Mouse (Mus musculus) cerebellum, postnatal 14 days (tissue): Measurements from ENCODE around the gene Mbd6.

Source experiments
- DNase-seq, 2 experiments: peaks; one replicate each; pipeline ENCODE4 v3.0.0; 2021; ENCODE audit warnings: mixed read lengths in 2 of 2

Gene Mbd6

DNA sequence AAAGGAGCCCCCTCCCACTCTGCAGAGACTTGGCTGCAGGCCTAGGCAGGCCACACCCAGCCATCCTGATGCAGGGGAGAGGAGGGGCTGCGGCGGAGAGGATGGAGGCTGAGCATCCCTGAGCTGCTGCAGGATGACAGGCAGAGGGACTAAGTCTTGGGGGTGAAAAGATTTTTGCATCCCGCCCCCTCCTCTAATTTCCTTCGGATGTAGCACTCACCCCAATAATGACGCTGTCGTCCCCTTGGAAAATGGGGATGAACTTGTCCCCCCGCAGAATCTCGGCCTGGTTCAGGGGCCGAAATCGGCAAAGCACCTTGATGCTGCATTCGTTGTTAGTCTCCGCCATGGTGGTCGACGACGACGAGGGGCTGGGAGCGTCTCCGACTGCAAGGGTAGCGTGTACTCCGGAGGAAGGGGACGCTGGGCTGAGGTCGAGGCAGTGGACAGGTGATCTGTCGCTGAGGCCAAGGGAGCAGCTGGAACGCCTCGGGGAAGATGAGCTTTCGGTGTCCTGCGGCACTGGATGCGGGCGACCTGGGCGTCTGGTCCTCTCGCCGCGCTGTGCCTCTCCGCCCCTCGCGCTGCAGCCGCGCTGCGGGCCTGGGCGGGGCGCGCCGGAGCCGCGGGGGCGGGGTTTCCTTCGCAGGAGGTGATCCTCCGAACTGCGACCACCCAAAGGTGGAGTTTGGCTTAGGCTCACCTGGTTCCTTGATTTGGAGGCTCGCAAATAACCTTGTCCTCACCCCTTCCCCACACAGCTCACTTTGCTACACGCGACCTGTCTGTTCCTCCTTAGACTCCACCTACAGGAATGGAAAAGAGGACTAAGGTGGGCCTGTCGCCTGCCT is 26.0 kb downstream of the Mbd6 start, which contains the start of gene Kif5a:
Gene Kif5a, minus strand, starts transcription at position 801 of the 851 bp plus-strand sequence.
- peak; percentile 81 to 91 for DNase-seq

DNA sequence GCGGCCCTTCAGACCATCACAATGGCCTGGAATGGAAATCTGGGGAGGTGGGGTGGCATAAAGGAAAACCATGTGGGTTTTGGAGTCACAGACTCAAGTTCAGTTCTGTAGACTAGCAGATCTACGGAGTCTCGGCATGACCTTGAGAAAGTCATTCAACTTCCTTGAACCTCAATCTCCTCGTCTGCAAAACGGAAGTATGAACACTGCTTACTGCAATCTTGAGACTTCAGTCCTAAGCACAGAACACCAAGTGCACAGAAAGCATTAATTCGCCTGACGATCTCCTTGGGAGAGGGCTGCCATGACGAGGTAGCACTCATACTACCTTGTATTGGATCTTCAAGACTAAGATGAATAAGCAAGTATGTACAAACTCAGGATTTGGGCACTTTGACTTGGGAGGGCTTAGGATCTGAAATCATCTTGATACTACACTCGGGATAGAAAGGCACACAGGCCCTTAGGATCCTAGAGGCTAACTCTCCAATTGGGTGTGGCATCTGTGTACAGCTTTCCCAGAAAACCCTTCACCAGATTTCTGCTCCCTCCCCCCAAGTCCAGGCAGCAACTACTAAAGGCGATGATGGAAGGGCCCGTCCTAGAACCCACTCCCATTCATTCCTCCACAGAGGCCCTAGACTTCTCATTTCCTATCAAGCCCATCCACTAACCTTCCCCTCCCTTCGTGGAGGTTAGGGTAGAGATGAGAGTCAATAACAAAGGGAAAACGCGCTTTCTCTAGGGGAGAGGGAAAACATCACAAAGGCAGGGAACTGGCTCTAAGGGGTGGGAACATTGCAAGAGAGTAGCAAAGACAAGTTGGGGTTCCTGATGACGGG is 26.9 kb downstream of the Mbd6 start:
- peak; percentile 52 to 55 for DNase-seq

DNA sequence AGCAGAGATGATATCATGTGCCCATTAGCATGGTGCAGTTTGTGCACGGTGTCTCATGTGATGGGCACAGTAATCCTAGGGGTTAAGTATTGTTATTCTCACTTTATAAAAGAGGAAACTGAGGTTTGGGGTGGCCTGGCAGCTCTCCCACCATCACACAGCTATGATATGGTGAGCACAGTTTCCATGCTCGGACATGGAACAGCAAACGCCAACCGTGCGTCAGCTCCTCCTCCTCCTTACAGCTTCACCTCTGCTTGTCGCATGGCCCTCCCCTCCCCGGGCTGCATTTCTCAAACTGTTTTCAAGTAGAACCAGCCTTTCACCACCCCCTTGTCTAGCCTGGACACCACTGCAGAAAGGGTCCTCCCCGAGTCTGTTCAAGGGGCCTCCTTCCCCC is 30.3 kb downstream of the Mbd6 start:
- DNase-seq = no peak

GRCm38 (mm10) chr10:127257790-127258189 is 31.0 kb downstream of the Mbd6 start:
- no peak for DNase-seq

DNA sequence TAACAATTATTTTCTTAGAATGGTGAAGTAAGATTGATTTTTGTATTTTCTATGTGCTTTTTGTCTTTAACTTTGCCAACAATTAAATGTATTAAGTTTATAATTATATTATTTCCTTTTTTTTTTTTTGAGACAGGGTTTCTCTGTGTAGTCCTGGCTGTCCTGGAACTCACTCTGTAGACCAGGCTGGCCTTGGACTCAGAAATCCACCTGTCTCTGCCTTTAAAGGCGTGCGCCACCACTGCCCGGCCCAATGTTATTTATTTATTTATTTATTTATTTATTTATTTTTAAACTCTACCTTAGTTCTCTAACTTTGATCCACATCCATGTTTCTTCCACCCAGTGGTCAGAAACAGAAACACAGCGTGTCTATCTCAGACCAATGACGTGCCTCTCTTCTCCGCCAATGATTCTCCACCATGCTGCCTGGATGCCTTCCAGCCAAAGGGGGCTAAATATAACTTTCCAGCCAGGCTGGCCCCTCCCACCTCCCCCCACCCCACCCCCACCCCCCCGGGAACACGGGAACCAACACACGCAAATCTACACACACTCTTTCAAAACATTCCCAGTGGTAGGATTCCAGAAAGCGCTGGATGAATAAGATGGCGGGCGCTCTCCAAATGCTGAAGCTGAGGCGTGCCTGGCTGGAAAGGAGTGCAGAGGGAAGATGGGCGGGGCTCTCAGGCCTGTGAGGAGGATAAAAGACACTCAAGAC is 33.0 kb downstream of the Mbd6 start:
- peak; percentile 54 to 72 for DNase-seq

DNA sequence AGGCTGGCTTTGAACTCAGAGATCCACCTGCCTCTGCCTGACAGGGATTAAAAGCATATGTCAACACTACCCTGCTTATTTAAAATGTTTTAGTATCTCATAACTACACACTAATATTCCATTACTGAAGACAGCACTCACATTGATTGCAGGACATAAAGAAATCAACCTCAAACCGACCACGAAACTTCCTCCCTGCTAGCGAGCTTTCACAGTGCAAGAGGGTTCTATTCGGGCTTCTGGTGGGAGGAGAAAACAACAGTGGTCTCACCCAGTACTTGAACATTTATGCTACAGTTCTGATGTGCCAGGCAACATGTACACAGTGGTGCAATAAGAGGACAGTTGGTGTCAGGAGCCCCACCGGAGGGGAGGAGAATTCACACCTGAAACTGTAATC is 38.0 kb downstream of the Mbd6 start:
- DNase-seq = no peak

DNA sequence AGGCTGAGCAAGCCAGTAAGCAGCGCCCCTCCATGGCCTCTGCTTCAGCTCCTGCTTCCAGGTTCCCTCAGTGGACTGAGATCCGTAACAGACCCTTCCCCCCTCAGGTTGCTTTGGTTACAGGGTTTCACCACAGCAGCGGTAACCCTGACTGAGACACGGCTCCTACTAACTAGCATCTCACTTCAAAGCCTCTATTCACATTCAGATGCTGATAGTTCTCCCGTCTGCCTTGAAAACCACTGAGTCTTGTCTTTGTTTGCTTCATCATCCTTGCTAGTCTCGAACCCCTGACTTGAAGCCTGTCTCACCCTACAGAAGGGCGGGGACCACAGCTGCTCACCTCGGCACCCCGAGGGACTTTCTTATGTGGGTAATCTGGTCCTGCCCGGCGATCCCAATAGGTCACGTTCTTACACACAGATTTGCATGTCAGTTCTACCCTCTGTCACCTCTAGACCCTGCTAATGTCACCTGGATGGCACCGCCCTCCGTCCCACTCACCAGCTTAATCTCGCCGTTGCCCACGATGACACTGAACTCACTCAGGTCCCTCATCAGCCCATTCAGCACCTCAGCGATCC is 50.5 kb downstream of the Mbd6 start:
- no peak for DNase-seq

DNA sequence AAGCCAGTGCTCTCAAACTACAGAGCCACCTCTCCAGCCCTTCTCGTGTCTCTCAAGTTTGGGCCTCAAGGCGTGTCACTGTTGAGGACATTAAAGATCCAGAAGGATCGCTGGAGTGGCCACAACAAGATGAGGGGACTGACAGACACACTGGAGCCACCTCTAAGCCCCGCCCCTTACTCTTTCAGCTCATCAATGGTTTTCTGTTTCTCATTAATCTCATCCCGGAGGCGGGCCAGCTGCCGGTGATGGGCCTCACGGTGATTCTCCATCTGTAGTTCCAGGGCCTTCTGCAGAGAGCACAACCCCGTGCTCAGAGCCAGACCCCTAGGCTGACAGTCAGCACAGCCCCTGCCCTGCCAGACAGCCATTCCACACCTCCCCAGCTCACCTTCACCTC is 52.3 kb downstream of the Mbd6 start:
- DNase-seq = no peak

DNA sequence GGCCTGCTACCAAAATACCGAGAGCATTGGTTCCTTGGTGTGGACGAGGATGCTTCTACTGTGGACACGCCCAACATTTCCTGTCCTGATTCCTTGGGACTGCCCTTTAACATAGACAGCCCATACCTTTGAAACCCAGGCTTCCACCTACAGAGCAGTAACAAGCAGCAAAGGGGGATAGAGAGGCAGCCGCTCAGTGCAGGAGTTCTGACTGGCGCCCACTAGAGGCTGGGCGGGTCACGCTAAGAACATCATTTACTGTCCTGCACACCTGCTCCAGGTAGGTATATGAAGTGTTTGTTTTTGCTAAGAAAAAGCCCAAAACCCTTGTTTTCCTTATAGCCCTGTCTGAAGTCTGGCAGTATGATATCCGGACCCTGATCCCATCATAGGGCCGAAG is 55.7 kb downstream of the Mbd6 start:
- DNase-seq = peak in 1 of 2 experiments; percentile 50
